Mouse (Mus musculus): ENCODE data around the gene Zfp109.

Gene Zfp109

DNA sequence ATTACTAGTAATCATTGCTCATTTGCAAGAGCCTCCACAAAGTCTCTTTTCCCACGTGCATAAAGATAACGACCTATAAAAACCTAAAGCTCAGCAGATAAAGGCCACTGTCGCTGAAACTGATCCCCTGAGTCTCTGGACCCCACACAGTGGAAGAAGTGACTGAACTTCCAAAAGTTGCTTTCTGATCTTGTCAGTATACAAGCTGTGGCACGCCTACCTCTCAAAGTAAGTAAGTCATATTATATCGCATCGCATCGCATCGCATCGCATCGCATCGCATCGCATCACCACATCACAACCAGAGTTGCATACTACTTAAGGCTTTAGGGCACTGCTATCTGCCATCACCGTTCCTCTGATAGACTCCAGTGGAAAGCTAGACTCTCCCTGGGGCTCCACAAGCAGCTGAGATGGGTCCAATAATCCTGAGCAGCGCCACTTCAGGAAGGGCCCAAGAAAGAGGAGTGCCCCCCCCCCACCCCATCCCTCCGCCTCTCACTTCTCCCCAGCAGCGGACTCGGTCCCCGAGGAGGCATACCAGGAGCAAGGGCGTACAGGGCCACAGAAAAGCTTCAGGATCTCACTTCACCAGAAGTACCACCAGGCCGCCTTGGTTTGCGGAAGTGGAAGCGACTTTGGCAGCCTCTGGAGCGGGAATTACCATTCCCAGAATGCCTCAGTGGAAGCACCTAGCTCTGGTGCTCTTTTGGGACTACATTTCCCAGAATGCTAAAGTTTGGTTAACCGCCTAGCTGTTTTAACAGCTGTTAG is 29.7 kb downstream of the Zfp109 start:
- peak; percentile 85 for DNase-seq (ENCODE audit: low spot score)

GRCm38 (mm10) chr7:24196961-24197360 is 40.4 kb downstream of the Zfp109 start:
- no peak for DNase-seq (ENCODE audit: low spot score)

DNA sequence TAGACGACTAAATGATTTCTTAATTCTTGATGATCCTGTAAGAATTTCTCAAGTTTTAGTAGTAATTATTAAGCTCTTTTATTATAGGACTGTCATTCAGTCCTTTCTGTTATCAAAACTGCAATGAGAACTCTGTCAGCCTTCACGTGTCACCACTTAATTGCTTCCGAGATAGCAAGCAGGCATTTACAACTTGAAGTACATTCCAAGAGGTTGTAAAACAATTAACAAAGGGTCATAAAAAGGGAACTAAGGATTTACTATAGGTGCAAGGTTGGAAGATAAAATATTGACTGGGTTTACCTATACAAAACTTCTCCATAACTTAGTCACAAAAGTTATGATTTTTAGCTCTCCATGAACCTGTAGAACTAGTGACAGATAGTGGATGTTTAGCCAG is 44.2 kb downstream of the Zfp109 start:
- DNase-seq (ENCODE audit: low spot score): no peak

- no peak for DNase-seq (ENCODE audit: low spot score)
Observed at GRCm38 (mm10) chr7:24191361-24191760, 46.0 kb downstream of the Zfp109 start.

- DNase-seq (ENCODE audit: low spot score): no peak
Observed at GRCm38 (mm10) chr7:24189571-24189944, 47.8 kb downstream of the Zfp109 start.

GRCm38 (mm10) chr7:24188901-24189570 is 48.3 kb downstream of the Zfp109 start:
- no peak for DNase-seq (ENCODE audit: low spot score)

GRCm38 (mm10) chr7:24187611-24188010 is 49.7 kb downstream of the Zfp109 start:
- no peak for DNase-seq (ENCODE audit: low spot score)

All from retina, embryonic 14.5 days (tissue).